19 mouse cellular contexts compared by ENCODE assay signal in the genomic region with DNA sequence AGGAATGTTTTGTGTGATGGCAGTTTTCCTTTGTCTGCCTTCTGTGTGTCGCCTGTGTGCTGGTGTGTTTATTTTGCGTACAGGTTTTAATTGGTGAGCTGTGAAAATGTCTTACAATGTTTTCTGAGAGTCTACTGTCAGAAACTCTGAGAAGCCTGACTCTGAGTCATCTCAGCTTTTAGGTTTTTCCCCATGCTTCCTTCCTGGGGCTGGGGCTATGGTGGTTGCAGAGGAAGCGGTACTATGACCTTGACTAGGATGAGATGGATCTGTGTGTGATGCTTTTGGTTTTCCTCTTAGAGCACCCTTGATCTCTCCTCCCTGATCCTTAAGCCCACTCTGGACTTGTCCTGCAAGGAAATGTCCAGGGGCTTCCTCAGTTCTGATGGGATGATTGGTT.
DNase-seq lines count a peak whose midpoint lies in the region; ATAC-seq and TF ChIP-seq lines count a peak whose summit lies in the region.
"Had no signal": no experiment of that assay in that cellular context is flagged by ENCODE, and none has a peak within 500 bp of the region (broad histone marks: within the 10 kb centered on the region; RNA-seq: fewer than 3 reads in every experiment).

No protein-coding gene starts in this region.

- TF ChIP-seq RAD21 in CH12.LX (IDR thresholded peaks at IDR 0.05; ENCODE audit: low read depth, low read length): no peak

- no peak overlapping the region for H3K27ac ChIP-seq in midbrain, embryonic 11.5 days (ENCODE audit: low read depth, low read length)
- H3K27ac ChIP-seq in midbrain, postnatal 0 days (ENCODE audit: low read depth, low read length): no peak overlapping the region
- no peak overlapping the region for H3K27ac ChIP-seq in CH12.LX (ENCODE audit: insufficient read depth, low read depth)
- H3K27ac ChIP-seq in forebrain, embryonic 11.5 days (ENCODE audit: low read depth, low read length): no peak overlapping the region
- H3K27ac ChIP-seq in intestine, postnatal 0 days (ENCODE audit: low read depth, low read length): no peak overlapping the region
- H3K27ac ChIP-seq: embryonic facial prominence, embryonic 10.5 days; gastrocnemius, adult 2 months; hindbrain, embryonic 10.5 days; hindbrain, embryonic 15.5 days; intestine, embryonic 15.5 days had no signal

- H3K4me1 ChIP-seq in midbrain, embryonic 11.5 days (ENCODE audit: control insufficient read depth, insufficient read depth, low read length): no peaks in the 10 kb centered on the region
- H3K4me1 ChIP-seq in midbrain, postnatal 0 days (ENCODE audit: insufficient read depth, low read length): 0 out of 2 replicates have a peak, but pooled peaks cover 2% of the 10 kb centered on the region
- peaks cover 3 to 22% of the 10 kb centered on the region in 2 experiments for H3K4me1 ChIP-seq in CH12.LX (ENCODE audit: control insufficient read depth in 1 of 2, insufficient read depth in 2 of 2)
- H3K4me1 ChIP-seq in forebrain, embryonic 11.5 days (replicated peaks; ENCODE audit: control insufficient read depth, insufficient read depth, low read length): no peaks in the 10 kb centered on the region
- no peaks in the 10 kb centered on the region for H3K4me1 ChIP-seq in intestine, postnatal 0 days (replicated peaks; ENCODE audit: control insufficient read depth, insufficient read depth, low read length)
- H3K4me1 ChIP-seq: embryonic facial prominence, embryonic 10.5 days; intestine, embryonic 15.5 days had no signal

- dilution Hi-C loops in CH12.LX (cut with MboI; ENCODE audit: extremely low pct_ligation_motif_present, extremely low pct_unique_long_range_greater_than_20kb, low sequenced_read_pairs): no loop called here

- no peak for TF ChIP-seq POLR2A in CH12.LX (IDR thresholded peaks at IDR 0.05; ENCODE audit: low read depth, low read length)

- no peaks in the 10 kb centered on the region for H3K36me3 ChIP-seq in midbrain, embryonic 11.5 days (ENCODE audit: control insufficient read depth, insufficient read depth, low read length)
- H3K36me3 ChIP-seq in midbrain, postnatal 0 days (ENCODE audit: insufficient read depth, low read length): no peaks in the 10 kb centered on the region
- H3K36me3 ChIP-seq in CH12.LX (replicated peaks in 1 of 2; ENCODE audit: control insufficient read depth in 1 of 2, insufficient read depth in 1 of 2, low read length in 1 of 2): peaks cover 0 to 11% of the 10 kb centered on the region in 2 experiments
- no peaks in the 10 kb centered on the region for H3K36me3 ChIP-seq in forebrain, embryonic 11.5 days (ENCODE audit: control insufficient read depth, insufficient read depth, low read length)
- H3K36me3 ChIP-seq in intestine, postnatal 0 days (ENCODE audit: control insufficient read depth, insufficient read depth): no peaks in the 10 kb centered on the region
- H3K36me3 ChIP-seq: embryonic facial prominence, embryonic 10.5 days; heart, embryonic 12.5 days; hindbrain, embryonic 10.5 days; hindbrain, embryonic 15.5 days; intestine, embryonic 15.5 days had no signal

- H3K79me2 ChIP-seq in CH12.LX (replicated peaks; ENCODE audit: control insufficient read depth, extremely low read depth, insufficient read depth, poor library complexity, severe bottlenecking): no peaks in the 10 kb centered on the region

- no peak for ATAC-seq in midbrain, embryonic 11.5 days (ENCODE audit: low FRiP score)
- no peak for ATAC-seq in midbrain, postnatal 0 days (ENCODE audit: low FRiP score)
- ATAC-seq in forebrain, embryonic 11.5 days (replicated peaks; ENCODE audit: low FRiP score): no peak
- no peak for ATAC-seq in intestine, postnatal 0 days
- ATAC-seq: forebrain, embryonic 14.5 days; intestine, embryonic 15.5 days had no signal

- TF ChIP-seq CTCF in midbrain, postnatal 0 days (IDR thresholded peaks at IDR 0.05): no peak
- TF ChIP-seq CTCF in CH12.LX (conservative IDR thresholded peaks at IDR 0.05 in 1 of 2, IDR thresholded peaks at IDR 0.05 in 1 of 2; ENCODE audit: low read depth in 2 of 2, low read length in 2 of 2): no peak
- TF ChIP-seq CTCF in intestine, postnatal 0 days (IDR thresholded peaks at IDR 0.05; ENCODE audit: low read depth): no peak

- no peak overlapping the region for H3K4me2 ChIP-seq in midbrain, embryonic 11.5 days
- no peak overlapping the region for H3K4me2 ChIP-seq in midbrain, postnatal 0 days (ENCODE audit: low read depth, low read length, poor library complexity, severe bottlenecking)
- no peak overlapping the region for H3K4me2 ChIP-seq in CH12.LX (ENCODE audit: insufficient read depth, low read depth, poor library complexity, severe bottlenecking)
- no peak overlapping the region for H3K4me2 ChIP-seq in forebrain, embryonic 11.5 days (ENCODE audit: low read depth, low read length, severe bottlenecking)
- H3K4me2 ChIP-seq in intestine, postnatal 0 days (replicated peaks; ENCODE audit: low read depth): no peak overlapping the region
- H3K4me2 ChIP-seq: heart, embryonic 12.5 days; hindbrain, embryonic 15.5 days; intestine, embryonic 15.5 days had no signal

- no peak overlapping the region for H3K9ac ChIP-seq in midbrain, embryonic 11.5 days (ENCODE audit: low read length)
- no peak overlapping the region for H3K9ac ChIP-seq in midbrain, postnatal 0 days (replicated peaks; ENCODE audit: low read length, poor library complexity, severe bottlenecking)
- H3K9ac ChIP-seq in CH12.LX (ENCODE audit: insufficient read depth, low read depth): no peak overlapping the region
- H3K9ac ChIP-seq in forebrain, embryonic 11.5 days (ENCODE audit: low read length): no peak overlapping the region
- H3K9ac ChIP-seq in intestine, postnatal 0 days (ENCODE audit: low read depth, low read length): no peak overlapping the region
- H3K9ac ChIP-seq: heart, embryonic 12.5 days; hindbrain, embryonic 15.5 days; intestine, embryonic 15.5 days had no signal

- in situ Hi-C loops in CH12.LX (cut with MboI; ENCODE audit: low pct_ligation_motif_present, low pct_unique_long_range_greater_than_20kb, low sequenced_read_pairs): no loop called here

- no peak for TF ChIP-seq EP300 in CH12.LX (IDR thresholded peaks at IDR 0.05; ENCODE audit: low read length)

- H3K4me3 ChIP-seq in midbrain, embryonic 11.5 days (ENCODE audit: low read depth, low read length): no peak overlapping the region
- no peak overlapping the region for H3K4me3 ChIP-seq in midbrain, postnatal 0 days (ENCODE audit: low read depth, low read length)
- H3K4me3 ChIP-seq in CH12.LX (replicated peaks in 1 of 3; ENCODE audit: low read depth in 2 of 3, low read length in 2 of 3, poor library complexity in 1 of 3): no peak overlapping the region
- no peak overlapping the region for H3K4me3 ChIP-seq in forebrain, embryonic 11.5 days (ENCODE audit: low read depth, low read length)
- no peak overlapping the region for H3K4me3 ChIP-seq in intestine, postnatal 0 days (ENCODE audit: low read depth, low read length)
- H3K4me3 ChIP-seq: embryonic facial prominence, embryonic 10.5 days; gastrocnemius, adult 2 months; heart, embryonic 12.5 days; hindbrain, embryonic 10.5 days; hindbrain, embryonic 15.5 days; intestine, embryonic 15.5 days had no signal

- DNase-seq in midbrain, embryonic 11.5 days (ENCODE audit: low spot score, missing footprints): peak; percentile 26
- DNase-seq in midbrain, postnatal 0 days (ENCODE audit: low spot score): no peak
- peak; percentile 44 for DNase-seq in CH12.LX (ENCODE audit: extremely low read depth)
- peak; percentile 71 for DNase-seq in induced T-regulatory cell, adult 2 months (ENCODE audit: low read depth)
- no peak for DNase-seq in urinary bladder, postnatal 10 days (ENCODE audit: low spot score)
- DNase-seq in thymus, adult 18-20 months: no peak
- DNase-seq in forebrain, embryonic 11.5 days (ENCODE audit: low spot score): no peak
- DNase-seq: adrenal gland, postnatal 10 days; cerebellum, adult 11-12 months; cerebellum, postnatal 10 days; gastrocnemius, adult 2 months; gastrocnemius, postnatal 25 days had no signal

- 90% methylated on average over 3 of the region's 3 CpGs for WGBS in midbrain, embryonic 11.5 days
- 94% methylated on average over 3 of the region's 3 CpGs for WGBS in midbrain, postnatal 0 days
- WGBS in forebrain, embryonic 11.5 days: 95% methylated on average over 3 of the region's 3 CpGs
- WGBS in intestine, postnatal 0 days: 88% methylated on average over 3 of the region's 3 CpGs

- no peaks in the 10 kb centered on the region for H3K27me3 ChIP-seq in midbrain, embryonic 11.5 days (ENCODE audit: control insufficient read depth, insufficient read depth, low read length)
- H3K27me3 ChIP-seq in midbrain, postnatal 0 days (ENCODE audit: insufficient read depth, low read length): no peaks in the 10 kb centered on the region
- H3K27me3 ChIP-seq in CH12.LX (replicated peaks): no peaks in the 10 kb centered on the region
- H3K27me3 ChIP-seq in forebrain, embryonic 11.5 days (ENCODE audit: control insufficient read depth, insufficient read depth, low read length): no peaks in the 10 kb centered on the region
- H3K27me3 ChIP-seq in intestine, postnatal 0 days (replicated peaks; ENCODE audit: control insufficient read depth, insufficient read depth, low read length): no peaks in the 10 kb centered on the region
- H3K27me3 ChIP-seq: heart, embryonic 12.5 days; hindbrain, embryonic 15.5 days; intestine, embryonic 15.5 days had no signal

- H3K9me3 ChIP-seq in midbrain, embryonic 11.5 days (ENCODE audit: control insufficient read depth, low read length): no peaks in the 10 kb centered on the region
- H3K9me3 ChIP-seq in midbrain, postnatal 0 days (ENCODE audit: low read length): no peaks in the 10 kb centered on the region
- H3K9me3 ChIP-seq in CH12.LX (replicated peaks; ENCODE audit: low read length): no peaks in the 10 kb centered on the region
- no peaks in the 10 kb centered on the region for H3K9me3 ChIP-seq in forebrain, embryonic 11.5 days (ENCODE audit: control insufficient read depth, low read length)
- no peaks in the 10 kb centered on the region for H3K9me3 ChIP-seq in intestine, postnatal 0 days (ENCODE audit: control insufficient read depth)
- H3K9me3 ChIP-seq: embryonic facial prominence, embryonic 10.5 days; heart, embryonic 12.5 days; hindbrain, embryonic 10.5 days; hindbrain, embryonic 15.5 days; intestine, embryonic 15.5 days had no signal

TF ChIP-seq in CH12.LX, 34 proteins besides CTCF, POLR2A, EP300 and RAD21 (continues in another document):
- TF ChIP-seq MAZ (IDR thresholded peaks at IDR 0.05; ENCODE audit: low read depth, low read length) (no peak), NRF1 (IDR thresholded peaks at IDR 0.05; ENCODE audit: low read depth, low read length) (no peak), TBP (conservative IDR thresholded peaks at IDR 0.05; ENCODE audit: low read depth, low read length) (peak; percentile 93), MAFK (IDR thresholded peaks at IDR 0.05; ENCODE audit: insufficient replicate concordance, low read length) (no peak), MXI1 (IDR thresholded peaks at IDR 0.05; ENCODE audit: low read depth, low read length) (no peak), UBTF (IDR thresholded peaks at IDR 0.05; ENCODE audit: low read depth, low read length) (peak; percentile 87), IRF4 (IDR thresholded peaks at IDR 0.05; ENCODE audit: low read depth, low read length) (0 out of 2 replicates have a peak, but pooled peaks have one; percentile 39), ZMIZ1 (IDR thresholded peaks at IDR 0.05; ENCODE audit: low read depth, low read length) (no peak), JUN (IDR thresholded peaks at IDR 0.05; ENCODE audit: insufficient read depth, low read depth, low read length) (no peak)

Comparison
In these comparisons a context has a peak if more than half of its experiments do, and no peak if none do; other contexts are left out.
1. DNase-seq: peak in midbrain, embryonic 11.5 days (single experiment), CH12.LX (single experiment) and induced T-regulatory cell, adult 2 months (single experiment); none in midbrain, postnatal 0 days (single experiment), urinary bladder, postnatal 10 days (single experiment), thymus, adult 18-20 months (0 of 2) and forebrain, embryonic 11.5 days (single experiment).